Mouse (Mus musculus) MEL (cell line): Measurements from ENCODE around the gene 1700013H16Rik.

Source experiments
- CTCF ChIP-seq, 3 experiments: IDR thresholded peaks in 2 of 3; conservative IDR thresholded peaks in 1 of 3; 2 replicates each; pipeline ENCODE4 v1.5.1; 2011 to 2012; ENCODE audit warnings: low read length in 3 of 3, low read depth in 2 of 3, mild to moderate bottlenecking in 2 of 3, improper control_type of control experiment in 1 of 3, inconsistent platforms in 1 of 3, mixed read lengths in 1 of 3, moderate library complexity in 1 of 3; ENCODE audit not compliant: control insufficient read depth in 1 of 3, insufficient read depth in 1 of 3, poor library complexity in 1 of 3, severe bottlenecking in 1 of 3
- EP300 ChIP-seq, 2 experiments: IDR thresholded peaks; 2 replicates each; pipeline ENCODE4 v1.6.1; 2011; ENCODE audit warnings: improper control_type of control experiment in 2 of 2, low read length in 2 of 2, low read depth in 1 of 2, mild to moderate bottlenecking in 1 of 2
- GABPA ChIP-seq: IDR thresholded peaks from 2 replicates; pipeline ENCODE4 v1.6.1; 2012; ENCODE audit warnings: low read depth, mild to moderate bottlenecking, inconsistent platforms, low read length, improper control_type of control experiment, moderate library complexity
- HCFC1 ChIP-seq: IDR thresholded peaks from 2 replicates; pipeline ENCODE4 v1.6.1; 2012; ENCODE audit warnings: low read depth, mild to moderate bottlenecking, inconsistent platforms, low read length, improper control_type of control experiment, moderate library complexity
- MAX ChIP-seq: IDR thresholded peaks from 2 replicates; pipeline ENCODE4 v1.6.1; 2011; ENCODE audit warnings: low read length, improper control_type of control experiment
- MXI1 ChIP-seq: IDR thresholded peaks from 2 replicates; pipeline ENCODE4 v1.6.1; 2011; ENCODE audit warnings: mild to moderate bottlenecking, low read depth, low read length, improper control_type of control experiment
- POLR2A ChIP-seq, 2 experiments: IDR thresholded peaks; 2 replicates each; pipeline ENCODE4 v1.6.1; 2011 to 2012; ENCODE audit warnings: low read length in 2 of 2, mild to moderate bottlenecking in 2 of 2, control low read depth in 1 of 2, improper control_type of control experiment in 1 of 2, low read depth in 1 of 2, moderate library complexity in 1 of 2; ENCODE audit not compliant: control insufficient read depth in 1 of 2, insufficient read depth in 1 of 2, poor library complexity in 1 of 2
- UBTF ChIP-seq: IDR thresholded peaks from 2 replicates; pipeline ENCODE4 v1.6.1; 2012; ENCODE audit warnings: low read depth, mild to moderate bottlenecking, inconsistent platforms, low read length, improper control_type of control experiment, moderate library complexity, borderline replicate concordance; ENCODE audit not compliant: insufficient read depth
- USF1 ChIP-seq: IDR thresholded peaks from 2 replicates; pipeline ENCODE4 v1.6.1; 2014; ENCODE audit warnings: low read depth, mild to moderate bottlenecking, inconsistent platforms, low read length, improper control_type of control experiment, moderate library complexity
- ZC3H11A ChIP-seq: IDR thresholded peaks from 2 replicates; pipeline ENCODE4 v1.6.1; 2012; ENCODE audit warnings: low read depth, mild to moderate bottlenecking, inconsistent platforms, low read length, improper control_type of control experiment
- ZKSCAN1 ChIP-seq: IDR thresholded peaks from 2 replicates; pipeline ENCODE4 v1.6.1; 2012; ENCODE audit warnings: low read depth, mild to moderate bottlenecking, inconsistent platforms, low read length, improper control_type of control experiment, moderate library complexity
- ZMIZ1 ChIP-seq: IDR thresholded peaks from 2 replicates; pipeline ENCODE4 v1.6.1; 2012; ENCODE audit warnings: low read depth, mild to moderate bottlenecking, inconsistent platforms, low read length, improper control_type of control experiment, moderate library complexity

- TF ChIP-seq CTCF (IDR thresholded peaks at IDR 0.05 in 2 of 3, conservative IDR thresholded peaks at IDR 0.05 in 1 of 3; ENCODE audit: control insufficient read depth in 1 of 3, insufficient read depth in 1 of 3, low read depth in 2 of 3, low read length in 3 of 3, poor library complexity in 1 of 3, severe bottlenecking in 1 of 3): no peak
- no peak for TF ChIP-seq GABPA
- TF ChIP-seq UBTF: no peak
- no peak for TF ChIP-seq ZMIZ1
- TF ChIP-seq ZC3H11A: no peak
- TF ChIP-seq MXI1: no peak
- TF ChIP-seq POLR2A (IDR thresholded peaks at IDR 0.05; ENCODE audit: control insufficient read depth in 1 of 2, insufficient read depth in 1 of 2, low read depth in 1 of 2, low read length in 2 of 2, poor library complexity in 1 of 2): no peak
- TF ChIP-seq ZKSCAN1: no peak
- TF ChIP-seq EP300 (IDR thresholded peaks at IDR 0.05; ENCODE audit: low read depth in 1 of 2, low read length in 2 of 2): no peak
- no peak for TF ChIP-seq USF1
- no peak for TF ChIP-seq MAX
- no peak for TF ChIP-seq HCFC1
These were observed 64.5 kb downstream of the 1700013H16Rik start for GRCm38 (mm10) chrX:53693141-53693540.
